Mouse (Mus musculus) C2C12 (cell line): ENCODE data around the gene Ppp2r1b. TPM values are rescaled to one million over a fixed set of nuclear protein-coding genes. Genes with fewer than 3 reads are reported as not detected.

Experiments used
- H3K27me3 ChIP-seq: one replicate; pipeline ENCODE4 v1.6.1; 2011; ENCODE audit not compliant: control insufficient read depth, insufficient read depth, insufficient read length
- H3K36me3 ChIP-seq: one replicate; pipeline ENCODE4 v1.6.1; 2011; ENCODE audit not compliant: control insufficient read depth, insufficient read depth
- H3K4me3 ChIP-seq: one replicate; pipeline ENCODE4 v1.5.1; 2011; ENCODE audit warnings: mild to moderate bottlenecking, control low read depth; ENCODE audit not compliant: poor library complexity, insufficient read depth, severe bottlenecking
- H3K79me2 ChIP-seq: one replicate; pipeline ENCODE4 v1.6.1; 2011; ENCODE audit not compliant: control insufficient read depth, insufficient read depth
- H3K79me3 ChIP-seq: one replicate; pipeline ENCODE4 v1.6.1; 2011; ENCODE audit warnings: low read depth, control low read depth
- H3ac ChIP-seq: one replicate; pipeline ENCODE3; 2011; ENCODE audit warnings: low read depth; ENCODE audit not compliant: control insufficient read depth, insufficient read length
- CEBPB ChIP-seq: IDR thresholded peaks from one replicate; pipeline ENCODE4 v1.6.1; 2011; ENCODE audit warnings: low read depth, mild to moderate bottlenecking, control low read depth, moderate library complexity
- CTCF ChIP-seq: IDR thresholded peaks from one replicate; pipeline ENCODE4 v1.5.1; 2011; ENCODE audit not compliant: control insufficient read depth, insufficient read depth, insufficient read length
- FOSL1 ChIP-seq: IDR thresholded peaks from one replicate; pipeline ENCODE4 v1.8.0; 2011; ENCODE audit warnings: mild to moderate bottlenecking, low read length; ENCODE audit not compliant: poor library complexity, insufficient read depth, severe bottlenecking
- MAX ChIP-seq: IDR thresholded peaks from one replicate; pipeline ENCODE4 v1.6.1; 2011; ENCODE audit warnings: mild to moderate bottlenecking, control low read depth
- MYOD1 ChIP-seq: IDR thresholded peaks from one replicate; pipeline ENCODE4 v1.6.1; 2011; ENCODE audit warnings: low read depth; ENCODE audit not compliant: control insufficient read depth, insufficient read length
- MYOG ChIP-seq: IDR thresholded peaks from one replicate; pipeline ENCODE4 v1.6.1; 2011; ENCODE audit not compliant: control insufficient read depth, insufficient read length; ENCODE audit errors: extremely low read depth
- USF1 ChIP-seq: IDR thresholded peaks from one replicate; pipeline ENCODE4 v1.6.1; 2011; ENCODE audit warnings: low read depth, mild to moderate bottlenecking, control low read depth, moderate library complexity
- polyA plus RNA-seq: library from polyadenylated mRNA; unstranded; fragments of >200 nt; fragmentation: generic; extraction: Trizol; gene quantifications from one replicate; pipeline ENCODE4 v1.2.1, GENCODE M21; 2012; ENCODE audit warnings: missing spikeins

The Ppp2r1b gene
- polyA plus RNA-seq, 1 experiment: 26.7 TPM

GRCm38 (mm10) chr9:50808471-50808870, 36.6 kb upstream of the Ppp2r1b start:
- Histone ChIP-seq H3K36me3 (peaks cover 17% of the 10 kb centered on the region), H3K27me3 (no peaks in the 10 kb centered on the region)

GRCm38 (mm10) chr9:50809146-50809545, 36.0 kb upstream of the Ppp2r1b start:
- TF ChIP-seq CEBPB (no peak), MYOD1 (no peak), FOSL1 (no peak), MAX (no peak), USF1 (no peak), MYOG (no peak), CTCF (no peak)
- no peaks in the 10 kb centered on the region for H3K79me3 ChIP-seq
- H3K4me3 ChIP-seq: no peak overlapping the region
- peaks cover 10% of the 10 kb centered on the region for H3K36me3 ChIP-seq
- H3K27me3 ChIP-seq: no peaks in the 10 kb centered on the region
- H3K79me2 ChIP-seq: no peaks in the 10 kb centered on the region
- no peak overlapping the region for H3ac ChIP-seq

More at GRCm38 (mm10) chr9:50808471-50808870, 36.6 kb upstream of the Ppp2r1b start:
- Histone ChIP-seq H3ac (no peak overlapping the region), H3K79me3 (no peaks in the 10 kb centered on the region), H3K4me3 (no peak overlapping the region), H3K79me2 (no peaks in the 10 kb centered on the region)
- TF ChIP-seq CEBPB: no peak
- TF ChIP-seq CTCF: no peak
- TF ChIP-seq MAX: no peak
- TF ChIP-seq MYOG: no peak
- no peak for TF ChIP-seq FOSL1
- TF ChIP-seq MYOD1: no peak
- TF ChIP-seq USF1: no peak

GRCm38 (mm10) chr9:50811187-50811586, 33.9 kb upstream of the Ppp2r1b start:
- H3K27me3 ChIP-seq: no peaks in the 10 kb centered on the region
- no peak overlapping the region for H3K4me3 ChIP-seq
- H3ac ChIP-seq: no peak overlapping the region
- peaks cover 13% of the 10 kb centered on the region for H3K36me3 ChIP-seq
- no peaks in the 10 kb centered on the region for H3K79me3 ChIP-seq
- H3K79me2 ChIP-seq: no peaks in the 10 kb centered on the region
- TF ChIP-seq CTCF (no peak), USF1 (no peak), MAX (no peak), CEBPB (no peak), MYOG (no peak), MYOD1 (no peak), FOSL1 (no peak)

- Histone ChIP-seq H3K79me2 (no peaks in the 10 kb centered on the region), H3K36me3 (peaks cover 13% of the 10 kb centered on the region), H3K27me3 (no peaks in the 10 kb centered on the region), H3K79me3 (no peaks in the 10 kb centered on the region), H3ac (no peak overlapping the region), H3K4me3 (no peak overlapping the region)
- TF ChIP-seq FOSL1 (no peak), USF1 (no peak), MAX (no peak), MYOD1 (no peak), CEBPB (no peak), MYOG (no peak), CTCF (no peak)
Observed at GRCm38 (mm10) chr9:50811746-50812145, 33.4 kb upstream of the Ppp2r1b start.

GRCm38 (mm10) chr9:50813796-50814195, 31.3 kb upstream of the Ppp2r1b start:
- no peaks in the 10 kb centered on the region for H3K79me2 ChIP-seq
- no peak for TF ChIP-seq MYOG
- TF ChIP-seq USF1: no peak
- TF ChIP-seq FOSL1: no peak
- TF ChIP-seq CEBPB: no peak
- TF ChIP-seq MAX: no peak
- TF ChIP-seq MYOD1: no peak
- no peak for TF ChIP-seq CTCF
- no peak overlapping the region for H3ac ChIP-seq
- H3K36me3 ChIP-seq: peaks cover 11% of the 10 kb centered on the region
- H3K4me3 ChIP-seq: no peak overlapping the region
- no peaks in the 10 kb centered on the region for H3K79me3 ChIP-seq
- no peaks in the 10 kb centered on the region for H3K27me3 ChIP-seq

GRCm38 (mm10) chr9:50815666-50816065, 29.4 kb upstream of the Ppp2r1b start:
- TF ChIP-seq FOSL1 (no peak), MYOD1 (no peak)
- Histone ChIP-seq H3K79me3 (no peaks in the 10 kb centered on the region), H3K79me2 (no peaks in the 10 kb centered on the region), H3K27me3 (no peaks in the 10 kb centered on the region), H3K36me3 (peaks cover 7% of the 10 kb centered on the region), H3K4me3 (no peak overlapping the region), H3ac (no peak overlapping the region)
